Mouse (Mus musculus): ENCODE results near the gene Topaz1.
A peak's percentile ranks its signal among the peaks of the same experiment; 100 is the strongest.
"Not testable (repeated sequence)": the region's sequence is repeated elsewhere in the genome, so short reads cannot be mapped to it uniquely, and the experiment has no call there.

The Topaz1 gene

DNA sequence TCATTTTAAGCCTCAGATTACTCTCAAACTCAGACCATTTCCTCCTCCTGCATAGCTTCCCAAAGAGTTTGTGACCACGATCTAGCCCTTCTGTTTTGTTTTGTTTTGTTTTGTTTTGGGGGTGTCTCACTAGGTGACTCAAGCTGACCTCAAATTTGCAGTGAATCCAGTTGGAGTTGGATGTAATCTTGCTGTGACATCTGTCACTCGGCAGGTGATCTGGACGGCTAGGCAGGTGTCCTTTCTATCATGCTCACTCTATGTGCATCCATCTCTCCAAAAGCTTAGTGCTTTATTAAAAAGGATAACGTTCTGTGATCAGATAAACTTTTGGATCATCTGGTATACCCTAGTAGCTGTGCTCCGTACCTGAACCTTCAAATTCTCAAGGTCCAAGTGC is 65.2 kb downstream of the Topaz1 start:
- no peak for DNase-seq

DNA sequence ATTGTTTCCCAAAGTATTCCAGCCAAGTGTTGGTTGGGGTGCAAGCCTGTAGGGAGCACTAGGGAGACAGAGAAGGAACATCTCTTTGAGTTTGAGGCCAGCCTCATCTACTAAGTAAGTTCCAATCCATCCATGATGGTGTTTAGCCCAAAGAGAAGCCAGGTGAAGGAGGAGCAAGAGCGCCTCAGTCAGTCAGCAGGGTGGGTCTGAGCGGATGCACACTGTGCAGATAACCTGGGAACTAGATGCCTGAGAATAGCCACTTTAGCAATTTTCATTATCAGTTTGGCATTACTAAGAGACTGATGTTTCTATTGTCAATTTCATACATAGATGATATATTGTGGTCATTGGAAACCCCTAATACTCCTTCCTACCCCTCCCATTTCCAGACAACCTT is 67.6 kb downstream of the Topaz1 start:
- no peak for DNase-seq

DNA sequence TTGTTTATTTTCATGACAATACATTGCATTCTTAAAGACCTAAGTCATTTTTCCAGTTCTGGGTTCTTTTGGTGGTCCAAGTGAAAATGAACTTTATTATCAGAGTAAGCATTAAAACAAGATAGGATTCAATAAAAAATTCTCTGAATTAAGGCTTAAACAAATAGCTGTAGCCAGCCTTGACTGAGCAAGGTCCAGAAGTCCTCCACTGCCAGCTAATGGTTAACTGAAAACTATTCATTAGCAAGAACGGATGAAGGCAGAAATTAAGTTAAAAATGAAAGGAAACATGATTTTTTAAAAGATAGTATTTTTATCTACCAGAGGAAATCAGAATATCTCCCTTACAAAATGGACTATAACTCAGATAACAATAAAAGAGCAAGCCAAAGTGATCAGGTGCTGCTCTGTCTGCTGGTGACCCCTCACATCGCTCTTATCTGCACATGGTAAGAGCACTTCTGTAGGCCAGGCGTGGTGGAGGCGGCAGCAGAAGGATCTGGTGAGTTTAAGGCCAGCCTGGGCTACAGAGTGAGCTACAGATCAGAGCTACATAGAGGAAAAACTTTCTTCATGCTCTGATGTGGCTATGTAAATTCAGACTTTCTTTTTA is 68.2 kb downstream of the Topaz1 start:
- no peak for DNase-seq

DNA sequence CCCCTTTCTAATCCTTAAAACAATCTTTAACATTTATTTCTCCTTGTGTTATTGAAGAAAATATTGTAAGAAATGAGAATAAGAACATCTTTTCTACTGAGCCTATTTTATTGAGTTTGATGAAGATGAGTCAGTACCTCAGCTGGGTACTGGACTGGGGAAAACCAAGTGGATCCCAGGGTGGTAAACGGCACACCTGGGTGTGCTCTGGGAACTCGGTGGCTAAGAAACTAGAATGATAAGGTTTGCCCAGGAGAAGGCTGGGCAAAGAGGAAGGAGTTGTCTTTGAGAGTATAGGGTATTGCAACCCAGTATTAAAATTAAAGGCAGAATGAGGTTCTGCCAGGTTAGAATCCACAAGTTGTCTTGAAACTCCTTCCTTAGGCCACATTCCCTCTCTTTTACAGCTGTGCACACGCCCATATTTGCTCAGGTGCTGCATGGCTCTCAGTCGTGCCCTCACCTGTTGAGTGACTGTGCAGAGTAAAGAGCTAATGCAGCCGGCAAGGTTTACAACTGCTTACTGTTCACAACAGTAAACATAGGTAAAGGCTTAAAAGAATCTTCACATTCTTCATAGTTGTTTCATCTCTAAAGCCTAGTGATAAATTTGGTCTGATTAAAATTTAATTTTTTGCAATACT is 76.3 kb downstream of the Topaz1 start:
- DNase-seq = no peak

DNA sequence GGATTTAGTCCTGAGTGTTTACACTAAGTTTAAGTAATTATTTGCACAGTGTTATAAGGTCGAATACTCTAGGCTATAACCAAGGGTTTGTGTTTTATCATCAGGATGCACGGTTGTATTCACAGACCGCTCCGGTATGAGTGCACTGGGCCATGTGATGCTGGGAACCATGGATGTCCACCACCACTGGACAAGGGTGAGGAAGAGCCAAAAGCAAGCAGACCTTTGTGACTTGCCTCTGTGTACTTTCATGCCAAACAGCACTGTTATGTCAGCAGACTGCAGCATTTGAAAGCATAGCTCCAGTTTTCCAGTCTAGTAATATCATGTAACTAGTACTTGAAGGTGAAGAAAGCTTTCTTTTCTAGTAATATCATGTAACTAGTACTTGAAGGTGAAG is 79.6 kb downstream of the Topaz1 start:
- DNase-seq = no peak

DNA sequence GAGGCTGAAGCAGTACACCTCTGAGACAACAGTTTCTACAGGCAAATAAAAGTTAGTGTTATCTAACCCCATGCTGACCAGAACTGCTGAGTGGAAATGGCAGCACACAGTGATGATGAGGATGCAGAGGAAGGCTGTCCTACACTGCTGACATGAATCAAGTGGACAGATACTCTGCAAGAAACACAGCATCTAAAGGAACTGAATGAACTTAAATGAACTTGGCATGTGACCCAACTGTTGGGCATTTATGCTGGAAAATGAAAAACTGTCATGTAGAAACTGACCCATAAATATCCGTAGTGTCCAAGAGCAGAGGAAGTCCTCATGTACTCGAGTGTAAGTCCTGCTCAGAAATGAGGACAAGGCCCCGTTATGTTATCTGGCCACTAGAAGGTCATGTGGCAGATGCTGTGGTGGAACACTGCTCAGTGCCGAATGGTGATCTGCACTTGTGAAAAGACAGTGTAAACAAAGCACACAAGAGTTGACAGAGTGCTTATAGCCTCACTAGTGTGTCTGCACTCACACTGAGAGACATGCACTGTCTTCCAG is 82.8 kb downstream of the Topaz1 start:
- no peak for DNase-seq

DNA sequence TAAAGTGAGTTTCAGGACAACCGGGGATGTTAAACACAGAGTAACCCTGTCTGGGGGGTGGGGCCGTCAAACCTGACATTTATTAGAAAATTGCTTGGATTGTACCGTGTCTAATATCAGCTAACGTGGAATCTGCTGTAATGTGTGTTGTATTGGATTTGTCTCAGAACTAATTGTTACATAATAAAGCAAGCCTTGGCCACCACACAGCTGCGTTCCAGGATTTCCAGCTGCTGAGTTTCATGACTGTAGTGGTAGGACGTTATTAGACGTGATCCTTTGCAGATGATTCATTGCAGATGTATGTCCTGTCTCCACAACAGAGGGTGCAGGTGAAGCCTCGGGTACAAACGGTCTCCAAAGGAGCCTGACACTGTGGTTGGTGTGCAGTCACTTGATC is 89.0 kb downstream of the Topaz1 start:
- DNase-seq = no peak

DNA sequence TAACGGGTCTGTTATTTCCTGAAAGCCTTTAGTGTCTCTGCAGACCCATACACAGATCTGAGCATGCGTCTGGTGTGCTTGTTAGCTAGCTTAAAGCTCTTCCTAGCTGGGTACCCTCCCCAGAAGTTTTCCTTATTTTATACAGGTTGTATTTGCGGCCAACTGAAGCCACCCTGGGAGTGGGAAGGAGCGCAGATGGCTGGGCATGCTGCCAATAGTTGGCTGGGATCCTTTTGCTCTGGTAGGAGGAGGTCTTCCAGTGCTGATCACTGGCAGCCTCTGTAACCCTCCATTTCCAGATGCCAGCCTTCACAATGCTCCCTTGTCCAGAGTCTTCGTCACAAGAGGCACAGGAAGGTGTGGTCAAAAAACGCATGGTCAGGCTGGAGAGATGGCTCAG is 89.6 kb downstream of the Topaz1 start:
- peak; percentile 44 for DNase-seq

DNA sequence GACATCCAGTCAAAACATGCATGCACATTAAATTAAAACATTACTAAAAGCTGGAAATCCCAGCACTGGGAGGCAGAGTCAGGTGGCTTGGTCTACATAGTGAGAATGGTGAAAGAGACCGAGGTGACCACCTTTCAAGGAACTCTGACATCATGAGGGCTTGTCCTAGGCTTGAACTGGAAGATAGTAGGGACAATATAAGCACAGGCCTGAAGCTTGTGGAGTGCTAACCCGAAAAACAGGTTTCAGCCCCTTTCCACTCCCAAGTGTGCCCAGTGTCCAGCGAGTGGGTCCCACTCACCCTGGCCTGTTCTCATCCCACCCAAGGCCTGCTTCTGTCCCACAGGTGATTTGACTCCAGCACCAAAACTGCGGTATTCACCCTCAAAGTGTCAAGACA is 90.1 kb downstream of the Topaz1 start:
- no peak for DNase-seq

DNA sequence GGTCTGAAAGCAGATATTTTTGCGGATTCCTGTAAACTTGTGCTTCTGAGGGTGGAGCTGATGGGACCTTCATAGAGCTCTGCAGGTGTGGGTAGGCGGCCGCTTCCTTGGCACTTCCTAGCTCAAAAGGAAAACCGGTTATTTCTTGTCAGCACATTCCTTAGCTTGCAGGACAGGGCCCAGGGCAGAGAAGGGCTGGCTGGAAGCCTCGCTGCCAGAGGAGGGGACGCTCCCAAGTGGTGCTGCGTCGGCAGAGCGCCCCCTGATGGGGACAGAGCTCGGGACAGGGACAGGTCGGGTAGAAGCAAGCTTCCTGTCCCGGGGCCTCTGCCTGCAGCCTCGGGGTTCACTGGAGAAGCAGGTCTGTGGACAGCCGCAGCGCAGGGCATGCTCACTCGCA is 90.5 kb downstream of the Topaz1 start:
- DNase-seq = peak; percentile 8

DNA sequence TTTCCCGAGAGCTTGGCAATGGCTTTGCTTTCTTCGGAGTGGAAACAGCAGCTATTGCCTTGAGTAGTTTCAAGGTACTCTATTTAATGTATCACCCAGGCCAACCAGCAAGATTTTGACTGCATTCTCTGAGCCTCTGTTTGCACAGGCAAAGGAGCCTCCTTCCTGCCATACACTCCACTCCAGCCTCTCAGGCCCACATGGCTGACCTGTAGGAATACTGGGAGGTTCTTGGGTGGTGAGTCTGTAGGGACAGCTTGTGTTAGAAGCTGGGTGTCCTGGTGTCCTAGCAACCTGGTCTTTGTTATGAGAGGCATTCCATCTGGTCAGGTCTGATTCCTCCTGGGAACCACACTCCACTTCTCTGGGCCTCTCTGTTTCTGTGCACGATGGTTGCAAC is 96.6 kb downstream of the Topaz1 start, which contains the start of gene Gm35549:
Gene Gm35549, minus strand, starts transcription at position 276 of the 400 bp plus-strand sequence.
- no peak for DNase-seq

DNA sequence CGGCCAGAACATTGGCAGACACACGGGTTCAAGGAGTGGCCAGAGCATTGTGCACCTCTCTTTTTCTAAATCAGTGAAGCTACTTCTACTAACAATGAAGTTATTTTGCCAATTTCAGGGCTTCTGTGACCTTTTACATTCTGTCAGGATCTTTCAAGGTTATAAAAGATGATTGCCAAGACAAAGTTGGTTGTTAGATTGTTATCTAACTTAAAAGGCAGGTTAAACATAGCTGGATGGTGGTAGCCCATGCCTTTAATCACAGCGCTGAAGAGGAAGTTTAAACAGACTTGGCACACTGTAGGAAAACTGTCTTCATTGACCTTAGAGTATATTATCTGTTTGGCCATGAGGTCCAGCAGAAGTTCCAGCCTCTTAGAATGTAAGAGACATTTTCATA is 98.5 kb downstream of the Topaz1 start:
- DNase-seq = no peak

DNA sequence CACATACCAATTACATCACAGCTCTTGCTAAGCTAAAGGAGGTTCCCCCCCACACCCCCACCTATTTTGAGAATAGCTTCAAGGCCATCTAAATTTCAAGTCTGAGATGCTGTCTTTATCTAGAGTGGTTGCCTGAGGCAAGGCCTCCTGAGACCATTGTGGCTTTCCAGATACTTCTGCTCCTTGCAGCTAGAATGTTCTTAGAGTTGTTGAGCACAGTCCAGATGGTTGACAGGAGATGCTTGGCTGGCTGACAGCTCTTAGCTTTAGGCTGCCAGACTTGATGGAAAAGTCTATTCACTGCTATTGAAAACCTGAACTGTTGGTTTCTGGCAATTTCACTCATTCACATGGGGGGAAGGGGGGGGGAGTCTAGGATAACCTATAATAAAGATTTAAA is 99.0 kb downstream of the Topaz1 start:
- DNase-seq = no peak

DNA sequence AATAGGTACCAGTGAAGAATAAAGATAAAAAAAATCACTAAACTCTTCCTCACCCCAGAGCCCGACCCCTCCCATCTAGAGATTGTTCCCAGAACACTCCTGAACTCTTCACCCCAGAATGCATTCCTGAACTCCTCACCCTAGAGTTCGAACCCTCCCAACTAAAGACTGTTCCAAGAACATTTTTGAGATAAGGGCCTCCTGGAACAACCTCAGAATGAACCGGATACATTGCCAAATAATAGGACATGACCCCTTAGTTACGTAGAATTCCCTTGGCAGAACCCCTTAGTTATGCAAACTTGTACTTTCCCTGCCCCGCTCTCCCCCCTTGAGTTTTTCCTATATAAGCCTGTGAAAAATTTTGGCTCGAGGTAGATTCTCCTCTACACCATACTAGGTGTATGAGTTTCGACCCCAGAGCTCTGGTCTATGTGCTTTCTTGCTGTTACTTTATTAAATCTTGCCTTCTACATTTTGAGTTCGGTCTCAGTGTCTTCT is 100.7 kb downstream of the Topaz1 start:
- not testable (repeated sequence) for DNase-seq
